Mouse (Mus musculus) CH12.LX (cell line): ENCODE data around the gene Adgrl3. TPM values are rescaled to one million over a fixed set of nuclear protein-coding genes. Genes with fewer than 3 reads are reported as not detected.

ENCODE experiments used
- DNase-seq: peaks from one replicate; pipeline ENCODE4 v3.0.0-alpha.2; 2013; ENCODE audit errors: extremely low read depth
- H3K27ac ChIP-seq: 2 replicates; pipeline ENCODE4 v1.5.1; 2012; ENCODE audit warnings: low read depth, mild to moderate bottlenecking, control low read depth, moderate library complexity; ENCODE audit not compliant: insufficient read depth
- H3K27me3 ChIP-seq: replicated peaks from 2 replicates; pipeline ENCODE3; 2012; ENCODE audit warnings: inconsistent platforms
- H3K36me3 ChIP-seq, 2 experiments: replicated peaks in 1 of 2; 2 replicates each; pipeline versions ENCODE3 to v1.6.1; 2012; ENCODE audit warnings: inconsistent platforms in 1 of 2, low read length in 1 of 2, mild to moderate bottlenecking in 1 of 2, mixed read lengths in 1 of 2, moderate library complexity in 1 of 2; ENCODE audit not compliant: control insufficient read depth in 1 of 2, insufficient read depth in 1 of 2
- H3K4me1 ChIP-seq, 2 experiments: 2 replicates each; pipeline ENCODE4 v1.6.1; 2012; ENCODE audit warnings: inconsistent platforms in 1 of 2, moderate library complexity in 1 of 2; ENCODE audit not compliant: insufficient read depth in 2 of 2, control insufficient read depth in 1 of 2
- H3K4me2 ChIP-seq: 2 replicates; pipeline ENCODE4 v1.6.1; 2012; ENCODE audit warnings: low read depth, mild to moderate bottlenecking, control low read depth; ENCODE audit not compliant: poor library complexity, insufficient read depth, severe bottlenecking
- H3K4me3 ChIP-seq, 3 experiments: fragments of 150-350 bp in 1 of 3; sonication (generic) in 1 of 3; replicated peaks in 1 of 3; 2 replicates each; pipeline versions ENCODE3 to v1.5.1; 2011 to 2012; ENCODE audit warnings: low read depth in 2 of 3, low read length in 2 of 3, mild to moderate bottlenecking in 2 of 3, moderate library complexity in 2 of 3, control low read depth in 1 of 3, improper control_type of control experiment in 1 of 3, inconsistent platforms in 1 of 3, mixed read lengths in 1 of 3; ENCODE audit not compliant: poor library complexity in 1 of 3
- H3K79me2 ChIP-seq: replicated peaks from 2 replicates; pipeline ENCODE4 v1.6.1; 2012; ENCODE audit warnings: mild to moderate bottlenecking, moderate library complexity; ENCODE audit not compliant: control insufficient read depth, poor library complexity, insufficient read depth, severe bottlenecking; ENCODE audit errors: extremely low read depth
- H3K9ac ChIP-seq: 2 replicates; pipeline ENCODE4 v1.6.1; 2012; ENCODE audit warnings: low read depth, mild to moderate bottlenecking, control low read depth, moderate library complexity; ENCODE audit not compliant: insufficient read depth
- H3K9me3 ChIP-seq: replicated peaks from 2 replicates; pipeline ENCODE3; 2012; ENCODE audit warnings: low read length, inconsistent platforms, mixed read lengths
- E2F4 ChIP-seq: IDR thresholded peaks from 2 replicates; pipeline ENCODE4 v1.6.1; 2011; ENCODE audit warnings: low read depth, low read length, improper control_type of control experiment; ENCODE audit not compliant: insufficient replicate concordance
- ELF1 ChIP-seq: IDR thresholded peaks from 2 replicates; pipeline ENCODE4 v1.6.1; 2014; ENCODE audit warnings: low read depth, mild to moderate bottlenecking, inconsistent platforms, low read length, improper control_type of control experiment
- HCFC1 ChIP-seq: IDR thresholded peaks from 2 replicates; pipeline ENCODE4 v1.6.1; 2012; ENCODE audit warnings: low read depth, mild to moderate bottlenecking, inconsistent platforms, low read length, improper control_type of control experiment
- JUN ChIP-seq: IDR thresholded peaks from 2 replicates; pipeline ENCODE4 v1.6.1; 2011; ENCODE audit warnings: low read depth, mild to moderate bottlenecking, low read length, improper control_type of control experiment, moderate library complexity; ENCODE audit not compliant: insufficient read depth
- KAT2A ChIP-seq: IDR thresholded peaks from 2 replicates; pipeline ENCODE4 v1.6.1; 2012; ENCODE audit warnings: low read length, improper control_type of control experiment, inconsistent platforms; ENCODE audit not compliant: insufficient replicate concordance
- MAFK ChIP-seq: IDR thresholded peaks from 2 replicates; pipeline ENCODE4 v1.6.1; 2011; ENCODE audit warnings: low read length, improper control_type of control experiment; ENCODE audit not compliant: insufficient replicate concordance
- MXI1 ChIP-seq: IDR thresholded peaks from 2 replicates; pipeline ENCODE4 v1.6.1; 2011; ENCODE audit warnings: mild to moderate bottlenecking, low read depth, low read length, improper control_type of control experiment
- PAX5 ChIP-seq: IDR thresholded peaks from 2 replicates; pipeline ENCODE4 v1.6.1; 2012; ENCODE audit warnings: low read length, inconsistent platforms, mixed read lengths
- POLR2A ChIP-seq: IDR thresholded peaks from 2 replicates; pipeline ENCODE4 v1.6.1; 2011; ENCODE audit warnings: low read depth, mild to moderate bottlenecking, improper control_type of control experiment, low read length
- RAD21 ChIP-seq: IDR thresholded peaks from 2 replicates; pipeline ENCODE4 v1.6.1; 2011; ENCODE audit warnings: low read depth, mild to moderate bottlenecking, low read length, improper control_type of control experiment, moderate library complexity
- SIN3A ChIP-seq: IDR thresholded peaks from 2 replicates; pipeline ENCODE4 v1.6.1; 2012; ENCODE audit warnings: low read length, improper control_type of control experiment, inconsistent platforms
- TBP ChIP-seq: conservative IDR thresholded peaks from 2 replicates; pipeline ENCODE4 v1.6.1; 2011; ENCODE audit warnings: low read depth, low read length, improper control_type of control experiment
- USF1 ChIP-seq: IDR thresholded peaks from 2 replicates; pipeline ENCODE4 v1.6.1; 2014; ENCODE audit warnings: low read depth, mild to moderate bottlenecking, inconsistent platforms, low read length, improper control_type of control experiment
- USF2 ChIP-seq: conservative IDR thresholded peaks from 2 replicates; pipeline ENCODE4 v1.6.1; 2011; ENCODE audit warnings: low read depth, low read length, improper control_type of control experiment
- ZC3H11A ChIP-seq: IDR thresholded peaks from 2 replicates; pipeline ENCODE4 v1.6.1; 2012; ENCODE audit warnings: low read depth, mild to moderate bottlenecking, inconsistent platforms, low read length, improper control_type of control experiment
- ZNF384 ChIP-seq: IDR thresholded peaks from 2 replicates; pipeline ENCODE4 v1.6.1; 2012; ENCODE audit warnings: low read depth, low read length, improper control_type of control experiment, inconsistent platforms
- dilution Hi-C: fragments of 300-500 bp; cut with MboI; formaldehyde crosslinking; loops from 2 replicates; pipeline ENCODE4 v1.14.3; 2020; ENCODE audit warnings: low sequenced_read_pairs; ENCODE audit not compliant: extremely low pct_unique_long_range_greater_than_20kb, extremely low pct_ligation_motif_present
- in situ Hi-C: fragments of 300-500 bp; cut with MboI; formaldehyde crosslinking; loops from 3 replicates; pipeline ENCODE4 v1.14.3; 2019; ENCODE audit warnings: low sequenced_read_pairs, low pct_ligation_motif_present, low pct_unique_long_range_greater_than_20kb, mixed read lengths
- polyA plus RNA-seq: library from polyadenylated mRNA; unstranded; fragments of >175 nt; gene quantifications from 2 replicates; pipeline ENCODE4 v1.2.1, GENCODE M21; 2012; ENCODE audit warnings: low read depth; ENCODE audit not compliant: insufficient read length
- total RNA-seq, 2 experiments: library from RNA; depleted of rRNA; stranded (reverse); fragments of 300-350 nt in 1 of 2; fragments of >200 nt in 1 of 2; gene quantifications; 2 replicates each; pipeline ENCODE4 v1.2.3; 2012 to 2014

Gene Adgrl3
- total and polyA plus RNA-seq, 3 experiments = 0.13 TPM; not detected in 2

GRCm38 (mm10) chr5:81483890-81484289 lies 464.0 kb downstream of the Adgrl3 start:
- in situ Hi-C loops = no loop called here
- Histone ChIP-seq H3K36me3 (no peaks in the 10 kb centered on the region), H3K4me1 (no peaks in the 10 kb centered on the region), H3K27ac (no peak overlapping the region), H3K27me3 (no peaks in the 10 kb centered on the region), H3K4me3 (no peak overlapping the region), H3K9me3 (no peaks in the 10 kb centered on the region), H3K4me2 (no peak overlapping the region), H3K79me2 (no peaks in the 10 kb centered on the region)
- DNase-seq = no peak
- no peak for TF ChIP-seq ELF1
- TF ChIP-seq USF1 = no peak
- TF ChIP-seq E2F4 = no peak
- TF ChIP-seq MXI1 = no peak
- TF ChIP-seq KAT2A = no peak
- no peak for TF ChIP-seq SIN3A
- no peak for TF ChIP-seq ZC3H11A
- TF ChIP-seq, all 38 proteins: peak for 0
- no peak overlapping the region for H3K9ac ChIP-seq
- dilution Hi-C loops = no loop called here

DNA sequence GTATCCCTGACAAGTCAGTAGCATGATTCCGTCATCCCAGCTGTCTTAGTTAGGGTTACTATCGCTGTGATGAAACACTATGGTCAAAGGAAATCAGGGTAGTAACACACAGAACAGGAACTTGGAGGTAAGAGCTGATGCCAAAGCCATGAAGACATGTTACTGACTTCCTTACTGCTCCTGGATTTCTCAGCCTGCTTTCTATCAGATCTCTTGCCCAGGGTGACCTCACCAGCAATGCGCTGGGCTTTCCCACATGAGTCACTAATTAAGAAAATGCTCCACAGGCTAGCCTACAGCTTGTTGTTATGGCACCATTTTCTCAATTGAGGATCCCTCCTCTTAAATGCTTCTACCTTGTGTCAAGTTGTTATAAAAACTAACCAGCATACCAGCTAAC lies 481.1 kb downstream of the Adgrl3 start:
- Histone ChIP-seq H3K4me3 (no peak overlapping the region), H3K4me1 (no peaks in the 10 kb centered on the region), H3K27ac (no peak overlapping the region), H3K36me3 (no peaks in the 10 kb centered on the region), H3K9ac (no peak overlapping the region), H3K4me2 (no peak overlapping the region), H3K79me2 (no peaks in the 10 kb centered on the region), H3K9me3 (no peaks in the 10 kb centered on the region), H3K27me3 (no peaks in the 10 kb centered on the region)
- dilution Hi-C loops (no loop called here), in situ Hi-C loops (no loop called here)
- no peak for DNase-seq
- TF ChIP-seq RAD21 = no peak

GRCm38 (mm10) chr5:81518720-81519496 lies 499.0 kb downstream of the Adgrl3 start:
- dilution Hi-C loops (no loop called here), in situ Hi-C loops (no loop called here)
- DNase-seq = no peak
- TF ChIP-seq USF2 = no peak
- no peak for TF ChIP-seq KAT2A
- TF ChIP-seq MAFK = no peak
- TF ChIP-seq JUN = no peak
- no peak for TF ChIP-seq MXI1
- no peak for TF ChIP-seq POLR2A
- TF ChIP-seq HCFC1 = no peak
- no peak for TF ChIP-seq TBP
- no peak for TF ChIP-seq ZNF384
- no peak for TF ChIP-seq PAX5
- Histone ChIP-seq H3K36me3 (no peaks in the 10 kb centered on the region), H3K4me2 (no peak overlapping the region), H3K27me3 (no peaks in the 10 kb centered on the region), H3K9ac (no peak overlapping the region), H3K9me3 (no peaks in the 10 kb centered on the region), H3K4me3 (no peak overlapping the region), H3K4me1 (peaks cover 0 to 9% of the 10 kb centered on the region in 2 experiments; a peak in 2 of 4 replicates), H3K79me2 (no peaks in the 10 kb centered on the region), H3K27ac (no peak overlapping the region)
